In genomic region chr5:149496401-149497066, GRCm38 (mm10) we compare ENCODE assay signal across 17 mouse cellular contexts. TPM values are rescaled to one million over a fixed set of nuclear protein-coding genes. Genes with fewer than 3 reads are reported as not detected.
A peak's percentile ranks its signal among the peaks of the same experiment; 100 is the strongest.
DNase-seq lines count a peak whose midpoint lies in the region; ATAC-seq and TF ChIP-seq lines count a peak whose summit lies in the region.
"Had no signal": no experiment of that assay in that cellular context is flagged by ENCODE, and none has a peak within 500 bp of the region (broad histone marks: within the 10 kb centered on the region; RNA-seq: fewer than 3 reads in every experiment).

No protein-coding gene starts in this region.

- H3K27ac ChIP-seq in forebrain, embryonic 11.5 days (ENCODE audit: low read depth, low read length) = peak overlapping the region; percentile 53; the same call in 1 of the 2 replicates
- peak overlapping the region; percentile 92 for H3K27ac ChIP-seq in forebrain, embryonic 15.5 days (replicated peaks)
- H3K27ac ChIP-seq in hindbrain, postnatal 0 days = peak overlapping the region; percentile 61
- H3K27ac ChIP-seq in neural tube, embryonic 11.5 days (ENCODE audit: low read depth, low read length) = peak overlapping the region; percentile 82

- no peaks in the 10 kb centered on the region for H3K27me3 ChIP-seq in forebrain, embryonic 11.5 days (ENCODE audit: control insufficient read depth, insufficient read depth, low read length)
- no peaks in the 10 kb centered on the region for H3K27me3 ChIP-seq in forebrain, embryonic 15.5 days
- H3K27me3 ChIP-seq in hindbrain, postnatal 0 days (ENCODE audit: insufficient read depth, low read length) = no peaks in the 10 kb centered on the region
- no peaks in the 10 kb centered on the region for H3K27me3 ChIP-seq in neural tube, embryonic 11.5 days (ENCODE audit: control insufficient read depth, insufficient read depth, low read length)

- no peak for DNase-seq in forebrain, embryonic 11.5 days (ENCODE audit: low spot score)
- peak; percentile 40 for DNase-seq in hindbrain, postnatal 0 days (ENCODE audit: low spot score)
- DNase-seq in neural tube, embryonic 11.5 days (ENCODE audit: low spot score) = peak; percentile 56
- DNase-seq in gastrocnemius, adult 18-20 months (ENCODE audit: low spot score) = no peak
- DNase-seq in lung, postnatal 25 days (ENCODE audit: low spot score) = no peak
- no peak for DNase-seq in adrenal gland, postnatal 14 days
- DNase-seq: heart, adult 18-20 months; heart, postnatal 14 days; kidney, postnatal 14 days; liver; lung, embryonic 14.5 days had no signal

- H3K4me1 ChIP-seq in forebrain, embryonic 11.5 days (replicated peaks; ENCODE audit: control insufficient read depth, insufficient read depth, low read length) = peaks cover 16% of the 10 kb centered on the region
- H3K4me1 ChIP-seq in forebrain, embryonic 15.5 days = peaks cover 25% of the 10 kb centered on the region
- H3K4me1 ChIP-seq in hindbrain, postnatal 0 days (ENCODE audit: insufficient read depth, low read length) = peaks cover 17% of the 10 kb centered on the region
- H3K4me1 ChIP-seq in neural tube, embryonic 11.5 days (ENCODE audit: control insufficient read depth, insufficient read depth, low read length) = peaks cover 7% of the 10 kb centered on the region

- no peak overlapping the region for H3K4me3 ChIP-seq in forebrain, embryonic 11.5 days (ENCODE audit: low read depth, low read length)
- H3K4me3 ChIP-seq in forebrain, embryonic 15.5 days = no peak overlapping the region
- H3K4me3 ChIP-seq in hindbrain, postnatal 0 days (ENCODE audit: low read length) = no peak overlapping the region
- H3K4me3 ChIP-seq in neural tube, embryonic 11.5 days (ENCODE audit: low read depth, low read length) = no peak overlapping the region

- H3K36me3 ChIP-seq in forebrain, embryonic 11.5 days (ENCODE audit: control insufficient read depth, insufficient read depth, low read length) = no peaks in the 10 kb centered on the region
- no peaks in the 10 kb centered on the region for H3K36me3 ChIP-seq in forebrain, embryonic 15.5 days
- H3K36me3 ChIP-seq in hindbrain, postnatal 0 days (ENCODE audit: insufficient read depth, low read length) = no peaks in the 10 kb centered on the region
- no peaks in the 10 kb centered on the region for H3K36me3 ChIP-seq in neural tube, embryonic 11.5 days (ENCODE audit: control insufficient read depth, insufficient read depth, low read length)

- 44% methylated on average over 12 of the region's 12 CpGs for WGBS in forebrain, embryonic 11.5 days
- WGBS in forebrain, embryonic 15.5 days = 18% methylated on average over 12 of the region's 12 CpGs
- 21% methylated on average over 12 of the region's 12 CpGs for WGBS in hindbrain, postnatal 0 days
- WGBS in neural tube, embryonic 11.5 days = 34% methylated on average over 12 of the region's 12 CpGs

- H3K9ac ChIP-seq in forebrain, embryonic 11.5 days (ENCODE audit: low read length) = peak overlapping the region; percentile 6; the same call in 1 of the 2 replicates
- 0 out of 2 replicates have a peak overlapping the region, but pooled peaks have one; percentile 2 for H3K9ac ChIP-seq in forebrain, embryonic 15.5 days (replicated peaks)
- H3K9ac ChIP-seq in hindbrain, postnatal 0 days (replicated peaks; ENCODE audit: low read length) = no peak overlapping the region
- H3K9ac ChIP-seq in neural tube, embryonic 11.5 days (ENCODE audit: low read length) = 0 out of 2 replicates have a peak overlapping the region, but pooled peaks have one; percentile 2
- H3K9ac ChIP-seq: lung, embryonic 14.5 days had no signal

- H3K4me2 ChIP-seq in forebrain, embryonic 11.5 days (ENCODE audit: low read depth, low read length, severe bottlenecking) = no peak overlapping the region
- H3K4me2 ChIP-seq in forebrain, embryonic 15.5 days (replicated peaks) = no peak overlapping the region
- no peak overlapping the region for H3K4me2 ChIP-seq in hindbrain, postnatal 0 days (ENCODE audit: low read depth, low read length)
- no peak overlapping the region for H3K4me2 ChIP-seq in neural tube, embryonic 11.5 days (ENCODE audit: low read depth)
- H3K4me2 ChIP-seq: lung, embryonic 14.5 days had no signal

- H3K9me3 ChIP-seq in forebrain, embryonic 11.5 days (ENCODE audit: control insufficient read depth, low read length) = no peaks in the 10 kb centered on the region
- H3K9me3 ChIP-seq in forebrain, embryonic 15.5 days = no peaks in the 10 kb centered on the region
- no peaks in the 10 kb centered on the region for H3K9me3 ChIP-seq in hindbrain, postnatal 0 days (ENCODE audit: low read length)
- H3K9me3 ChIP-seq in neural tube, embryonic 11.5 days (ENCODE audit: control insufficient read depth, low read length) = no peaks in the 10 kb centered on the region

- TF ChIP-seq CTCF in hindbrain, postnatal 0 days (IDR thresholded peaks at IDR 0.05; ENCODE audit: low read depth) = no peak

- ATAC-seq in forebrain, embryonic 11.5 days (replicated peaks; ENCODE audit: low FRiP score) = peak; percentile 38; the same call in 1 of the 2 replicates
- peak; percentile 58 for ATAC-seq in forebrain, embryonic 15.5 days (replicated peaks)
- ATAC-seq in hindbrain, postnatal 0 days = peak; percentile 41; the same call in 1 of the 2 replicates
- peak; percentile 71 for ATAC-seq in neural tube, embryonic 11.5 days (ENCODE audit: insufficient read depth, low FRiP score, low TSS enrichment)
- ATAC-seq: activated CD4-positive, CD25-positive, alpha-beta regulatory T cell, adult 4 months; CD4-positive, CD25-positive, alpha-beta regulatory T cell, adult 4 months; intestine, postnatal 0 days had no signal

RNA-seq across cellular contexts. Expression of gene Wdr95, which starts 31.9 kb away (rescaled TPM):
- polyA plus RNA-seq in forebrain, embryonic 11.5 days (2014; fragmentation: Nextera tagmentation; extraction: Ambion mirVana) = 0.24 and 0.73 TPM in 2 replicates
- polyA plus RNA-seq in forebrain, embryonic 15.5 days (2015; fragmentation: Nextera tagmentation; extraction: Ambion mirVana) = 0.46 and 0.75 TPM in 2 replicates
- total RNA-seq in hindbrain, postnatal 0 days (2014; rRNA removed) = not detected in 2 replicates
- 0.19 and 0.24 TPM in 2 replicates for polyA plus RNA-seq in hindbrain, postnatal 0 days (2015; fragmentation: Nextera tagmentation; extraction: Ambion mirVana)
- not detected in 2 replicates for polyA plus RNA-seq in neural tube, embryonic 11.5 days (2014; fragmentation: Nextera tagmentation; extraction: Ambion mirVana)
- total RNA-seq in gastrocnemius, adult 18-20 months (2021) = not detected
- 0.34 TPM in 1 of 2 replicates, not detected in the other for total RNA-seq in adrenal gland, postnatal 14 days (2021)
- total RNA-seq: adrenal gland, postnatal 4 days; heart, adult 18-20 months; heart, postnatal 14 days had no signal
- polyA plus RNA-seq: activated CD4-positive, CD25-positive, alpha-beta regulatory T cell, adult 4 months; CD4-positive, CD25-positive, alpha-beta regulatory T cell, adult 4 months; intestine, postnatal 0 days; lung, embryonic 14.5 days had no signal

RNA-seq across cellular contexts. Expression of gene Tex26, which starts 57.1 kb away (rescaled TPM):
- 1.6 and 1.7 TPM in 2 replicates for polyA plus RNA-seq in forebrain, embryonic 11.5 days (2014; fragmentation: Nextera tagmentation; extraction: Ambion mirVana)
- polyA plus RNA-seq in forebrain, embryonic 15.5 days (2015; fragmentation: Nextera tagmentation; extraction: Ambion mirVana) = 1.3 and 2.1 TPM in 2 replicates
- 0.31 and 0.50 TPM in 2 replicates for total RNA-seq in hindbrain, postnatal 0 days (2014; rRNA removed)
- 1.0 and 1.6 TPM in 2 replicates for polyA plus RNA-seq in hindbrain, postnatal 0 days (2015; fragmentation: Nextera tagmentation; extraction: Ambion mirVana)
- 0.49 and 1.4 TPM in 2 replicates for polyA plus RNA-seq in neural tube, embryonic 11.5 days (2014; fragmentation: Nextera tagmentation; extraction: Ambion mirVana)
- not detected for total RNA-seq in gastrocnemius, adult 18-20 months (2021)
- not detected in 2 replicates for total RNA-seq in adrenal gland, postnatal 14 days (2021)
- total RNA-seq: heart, adult 18-20 months; heart, postnatal 14 days; megakaryocyte, adult 5-6 weeks had no signal
- polyA plus RNA-seq: activated CD4-positive, CD25-positive, alpha-beta regulatory T cell, adult 4 months; CD4-positive, CD25-positive, alpha-beta regulatory T cell, adult 4 months had no signal

Comparison
In these comparisons a context has a peak if more than half of its experiments do, and no peak if none do; other contexts are left out.
1. DNase-seq: peak in hindbrain, postnatal 0 days (single experiment) and neural tube, embryonic 11.5 days (single experiment); none in forebrain, embryonic 11.5 days (single experiment), gastrocnemius, adult 18-20 months (single experiment), lung, postnatal 25 days (single experiment) and adrenal gland, postnatal 14 days (single experiment).
2. Peak in every context shown above with its lines, with median percentiles within 50 percentile points of each other: ATAC-seq and H3K27ac ChIP-seq.